Mouse (Mus musculus) limb, embryonic 14.5 days (tissue): ENCODE data around the gene Acoxl. TPM values are rescaled to one million over a fixed set of nuclear protein-coding genes. Genes with fewer than 3 reads are reported as not detected.

Experiments
- ATAC-seq: fragments of 200-750 bp; cut with Nextera tagmentation; 2 replicates; pipeline ENCODE4 v1.8.0; 2017; ENCODE audit warnings: low read depth, moderate number of reproducible peaks, moderate TSS enrichment; ENCODE audit not compliant: low FRiP score
- DNase-seq: peaks from one replicate; pipeline ENCODE4 v3.0.0-alpha.2; 2015; ENCODE audit warnings: low spot score
- H3K27ac ChIP-seq: fragments of 300-500 bp; sonication (generic); replicated peaks from 2 replicates; pipeline ENCODE4 v1.5.1; 2014; ENCODE audit warnings: low read depth, mild to moderate bottlenecking, low read length, moderate library complexity, mixed read lengths
- H3K27me3 ChIP-seq: fragments of 300-500 bp; sonication (generic); 2 replicates; pipeline ENCODE4 v1.6.1; 2014; ENCODE audit warnings: low read length, mixed read lengths; ENCODE audit not compliant: control insufficient read depth, insufficient read depth
- H3K36me3 ChIP-seq: fragments of 300-500 bp; sonication (generic); 2 replicates; pipeline ENCODE4 v1.6.1; 2014; ENCODE audit warnings: mild to moderate bottlenecking, low read length, moderate library complexity, mixed read lengths; ENCODE audit not compliant: control insufficient read depth, insufficient read depth
- H3K4me1 ChIP-seq: fragments of 300-500 bp; sonication (generic); 2 replicates; pipeline ENCODE4 v1.6.1; 2014; ENCODE audit warnings: antibody characterized with exemption, low read length, mixed read lengths; ENCODE audit not compliant: control insufficient read depth, insufficient read depth
- H3K4me2 ChIP-seq: fragments of 300-500 bp; sonication (generic); replicated peaks from 2 replicates; pipeline ENCODE4 v1.6.1; 2014; ENCODE audit warnings: low read depth, mild to moderate bottlenecking, low read length, moderate library complexity; ENCODE audit not compliant: severe bottlenecking
- H3K4me3 ChIP-seq: fragments of 300-500 bp; sonication (generic); replicated peaks from 2 replicates; pipeline ENCODE4 v1.5.1; 2014; ENCODE audit warnings: low read length
- H3K9ac ChIP-seq: fragments of 300-500 bp; sonication (generic); 2 replicates; pipeline ENCODE4 v1.6.1; 2014; ENCODE audit warnings: mild to moderate bottlenecking, low read depth, low read length, moderate library complexity; ENCODE audit not compliant: severe bottlenecking
- H3K9me3 ChIP-seq: fragments of 300-500 bp; sonication (generic); 2 replicates; pipeline ENCODE4 v1.6.1; 2016; ENCODE audit warnings: low read length; ENCODE audit not compliant: control insufficient read depth
- POLR2A ChIP-seq: fragments of 200-500 bp; IDR thresholded peaks from 2 replicates; pipeline ENCODE4 v1.8.0; 2012; ENCODE audit warnings: inconsistent platforms, mild to moderate bottlenecking, moderate library complexity, borderline replicate concordance; ENCODE audit not compliant: insufficient read depth, insufficient read length; ENCODE audit errors: extremely low read depth
- WGBS: fragments of 180-500 bp; shearing (Covaris S2); extraction: QIAGEN DNeasy Blood & Tissue Kit; methylation state at CpG from one replicate; pipeline ENCODE4 v1.1.7; 2014; 5-methylcytosine and 5-hydroxymethylcytosine counted together
- polyA plus RNA-seq, 2 experiments: library from polyadenylated mRNA; depleted of rRNA in 1 of 2; stranded (reverse) in 1 of 2; unstranded in 1 of 2; fragments of >200 nt; fragmentation: Nextera tagmentation in 1 of 2; extraction: Ambion mirVana in 1 of 2; gene quantifications; 2 replicates each; pipeline versions ENCODE4 v1.2.1 to v1.2.3; 2012 to 2014

Gene Acoxl
- polyA plus RNA-seq, 2 experiments, result 0.13 TPM; not detected in 1

GRCm38 (mm10) chr2:127845346-127845982 lies 6.8 kb downstream of the Acoxl start:
- Histone ChIP-seq H3K9ac (no peak overlapping the region), H3K27ac (no peak overlapping the region), H3K4me2 (no peak overlapping the region), H3K9me3 (no peaks in the 10 kb centered on the region), H3K4me1 (no peaks in the 10 kb centered on the region), H3K36me3 (no peaks in the 10 kb centered on the region), H3K4me3 (no peak overlapping the region), H3K27me3 (no peaks in the 10 kb centered on the region)
- DNase-seq (peak; percentile 11), ATAC-seq (no peak)
- no peak for TF ChIP-seq POLR2A
- WGBS, result 37% methylated on average over 7 of the region's 7 CpGs

GRCm38 (mm10) chr2:127846008-127846407 lies 7.3 kb downstream of the Acoxl start:
- Histone ChIP-seq H3K9ac (no peak overlapping the region), H3K4me2 (no peak overlapping the region)
- TF ChIP-seq POLR2A, result no peak

GRCm38 (mm10) chr2:127846571-127846970 lies 7.9 kb downstream of the Acoxl start:
- no peaks in the 10 kb centered on the region for H3K36me3 ChIP-seq
- no peaks in the 10 kb centered on the region for H3K9me3 ChIP-seq
- H3K4me1 ChIP-seq, result no peaks in the 10 kb centered on the region
- no peak for TF ChIP-seq POLR2A
- H3K4me3 ChIP-seq, result no peak overlapping the region
- H3K4me2 ChIP-seq, result no peak overlapping the region
- no peak overlapping the region for H3K27ac ChIP-seq
- DNase-seq (no peak), ATAC-seq (no peak)
- WGBS, result 29% methylated on average over 1 of the region's 1 CpGs
- H3K27me3 ChIP-seq, result no peaks in the 10 kb centered on the region
- H3K9ac ChIP-seq, result no peak overlapping the region

More at GRCm38 (mm10) chr2:127846008-127846407, 7.3 kb downstream of the Acoxl start:
- H3K9me3 ChIP-seq, result no peaks in the 10 kb centered on the region
- H3K4me3 ChIP-seq, result no peak overlapping the region
- no peak for DNase-seq
- no peak for ATAC-seq
- H3K4me1 ChIP-seq, result no peaks in the 10 kb centered on the region
- H3K27ac ChIP-seq, result no peak overlapping the region
- no peaks in the 10 kb centered on the region for H3K36me3 ChIP-seq
- no peaks in the 10 kb centered on the region for H3K27me3 ChIP-seq

GRCm38 (mm10) chr2:127850371-127850770 lies 11.7 kb downstream of the Acoxl start:
- H3K9ac ChIP-seq, result no peak overlapping the region
- no peak for ATAC-seq
- no peaks in the 10 kb centered on the region for H3K36me3 ChIP-seq
- no peaks in the 10 kb centered on the region for H3K4me1 ChIP-seq
- H3K27ac ChIP-seq, result no peak overlapping the region
- H3K4me3 ChIP-seq, result no peak overlapping the region
- 81% methylated on average over 2 of the region's 2 CpGs for WGBS
- no peaks in the 10 kb centered on the region for H3K27me3 ChIP-seq
- no peaks in the 10 kb centered on the region for H3K9me3 ChIP-seq
- DNase-seq, result no peak
- H3K4me2 ChIP-seq, result no peak overlapping the region
- no peak for TF ChIP-seq POLR2A

GRCm38 (mm10) chr2:127854332-127854991 lies 15.8 kb downstream of the Acoxl start:
- H3K36me3 ChIP-seq, result no peaks in the 10 kb centered on the region
- no peak overlapping the region for H3K27ac ChIP-seq
- H3K27me3 ChIP-seq, result no peaks in the 10 kb centered on the region
- DNase-seq (no peak), ATAC-seq (no peak; the same call in 1 of the 2 replicates)
- 74% methylated on average over 4 of the region's 4 CpGs for WGBS
- no peak for TF ChIP-seq POLR2A
- H3K4me2 ChIP-seq, result no peak overlapping the region
- no peaks in the 10 kb centered on the region for H3K4me1 ChIP-seq
- no peak overlapping the region for H3K4me3 ChIP-seq
- no peak overlapping the region for H3K9ac ChIP-seq
- H3K9me3 ChIP-seq, result no peaks in the 10 kb centered on the region
